Mouse (Mus musculus): ENCODE results near the gene Tmem231. TPM values are rescaled to one million over a fixed set of nuclear protein-coding genes. Genes with fewer than 3 reads are reported as not detected.

The Tmem231 gene
- polyA plus RNA-seq (2017; shearing (Covaris generic)) = 1 to 10 TPM in 1 of 2 experiments, under 1 TPM in 1; 0.60 to 2.6 TPM

GRCm38 (mm10) chr8:111933348-111934076, at the start of gene Tmem231:
Tmem231 (minus strand) TSS chr8:111933881.

GRCm38 (mm10) chr8:111940171-111941100, 6.8 kb upstream of the Tmem231 start, which contains the start of gene Gabarapl2:
Gabarapl2 (plus strand) TSS chr8:111940703.

GRCm38 (mm10) chr8:111909621-111910450, 23.8 kb downstream of the Tmem231 start, which contains the start of gene Chst5:
Chst5 (minus strand) TSS chr8:111910447.

GRCm38 (mm10) chr8:111876355-111876948, 57.2 kb downstream of the Tmem231 start, which contains the start of gene Tmem170:
Tmem170 (minus strand) TSS chr8:111876750.

Other genes with a start within 250 kb of the Tmem231 start
- gene Ctrb1, start 242.9 kb downstream of the Tmem231 start, polyA plus RNA-seq (2017; shearing (Covaris generic)) = not detected
- 1 to 10 TPM in 1 of 2 experiments, under 1 TPM in 1; 0.17 to 3.0 TPM for gene Bcar1, start 190.1 kb downstream of the Tmem231 start, polyA plus RNA-seq (2017; shearing (Covaris generic))
- gene Cfdp1, start 79.6 kb downstream of the Tmem231 start, polyA plus RNA-seq (2017; shearing (Covaris generic)) = 10 to 100 TPM; 98.2 TPM
- under 1 TPM; 0.90 to 0.98 TPM for gene Tmem170, start 57.1 kb downstream of the Tmem231 start, polyA plus RNA-seq (2017; shearing (Covaris generic))
- gene Chst5, start 23.4 kb downstream of the Tmem231 start, polyA plus RNA-seq (2017; shearing (Covaris generic)) = under 1 TPM in 1 of 2 experiments, not detected in 1; 0.23 TPM
- 100 to 1,000 TPM; 310 to 343 TPM for gene Gabarapl2, start 6.8 kb upstream of the Tmem231 start, polyA plus RNA-seq (2017; shearing (Covaris generic))
- 1 to 10 TPM; 4.9 to 6.9 TPM for gene Adat1, start 58.4 kb upstream of the Tmem231 start, polyA plus RNA-seq (2017; shearing (Covaris generic))
- gene Kars, start 77.4 kb upstream of the Tmem231 start, polyA plus RNA-seq (2017; shearing (Covaris generic)) = 100 to 1,000 TPM in 1 of 2 experiments, 10 to 100 TPM in 1; 99.8 to 104 TPM
- gene Terf2ip, start 77.5 kb upstream of the Tmem231 start, polyA plus RNA-seq (2017; shearing (Covaris generic)) = 10 to 100 TPM; 28.8 to 36.3 TPM
- gene Gm6793, start 81.2 kb upstream of the Tmem231 start, polyA plus RNA-seq (2017; shearing (Covaris generic)) = 1 to 10 TPM; 1.4 to 1.6 TPM